Mouse (Mus musculus) urinary bladder, adult 2 months (tissue): ENCODE measurements around the gene Dclk1. TPM values are rescaled to one million over a fixed set of nuclear protein-coding genes. Genes with fewer than 3 reads are reported as not detected.

Source experiments
- DNase-seq: peaks from one replicate; pipeline ENCODE4 v3.0.0; 2022; ENCODE audit warnings: low spot score
- polyA plus RNA-seq: library from polyadenylated mRNA; depleted of rRNA; stranded (reverse); fragments of >200 nt; gene quantifications from 2 replicates; pipeline ENCODE4 v1.2.3, GENCODE M21; 2012; rRNA removed

The Dclk1 gene
- polyA plus RNA-seq, 1 experiment: 2.6 TPM

DNA sequence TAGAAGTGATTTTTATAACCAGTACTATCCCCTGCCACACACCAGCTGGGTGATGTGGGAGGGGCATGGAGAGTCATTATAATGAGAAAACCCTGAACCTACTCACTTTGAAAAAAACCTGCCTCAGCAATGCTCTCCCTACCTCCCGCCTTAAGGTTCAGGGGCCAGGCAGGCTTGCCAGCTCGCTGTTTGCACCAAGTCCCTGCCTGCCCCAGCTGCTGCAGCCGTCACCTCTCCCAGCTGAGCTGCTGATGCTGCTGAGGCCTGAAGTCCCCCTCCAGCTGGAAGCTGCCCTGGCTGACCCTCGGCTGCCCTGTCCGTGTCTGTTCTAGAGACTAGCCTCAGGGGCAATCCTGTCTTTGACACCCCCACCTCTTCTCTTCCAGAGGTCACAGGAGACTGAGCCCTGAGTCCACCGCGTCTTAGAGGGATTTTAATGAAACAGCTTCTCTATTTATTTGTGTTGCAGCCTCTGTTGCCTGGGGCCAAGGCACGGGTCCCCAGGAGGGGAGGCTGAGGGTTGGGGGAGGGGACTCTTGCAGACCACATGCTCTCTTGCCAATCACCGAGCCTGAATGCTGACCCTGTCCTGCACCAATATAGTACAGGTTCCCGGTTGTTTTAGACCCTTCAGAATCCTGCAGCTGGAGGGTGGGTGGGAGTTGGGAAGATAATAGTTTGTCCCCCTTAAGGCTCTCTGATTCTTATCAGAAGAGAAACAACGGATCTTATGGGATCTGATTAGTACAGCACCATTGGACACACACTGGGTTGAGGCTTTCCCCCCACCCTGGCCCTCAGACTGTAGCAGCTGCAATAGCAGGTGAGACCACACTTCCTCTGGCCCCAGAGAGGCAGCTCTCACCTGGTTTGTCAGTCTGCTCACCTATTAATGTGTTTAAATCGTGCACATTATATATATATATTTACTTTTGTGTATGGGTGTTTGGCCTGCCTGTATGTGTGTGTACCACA lies 346.1 kb downstream of the Dclk1 start:
- no peak for DNase-seq

Other genes with a start within 250 kb of the Dclk1 start
- gene Ccna1, start 186.9 kb upstream of the Dclk1 start, polyA plus RNA-seq: 0.10 and 0.21 TPM in 2 replicates
- gene Spg20, start 130.3 kb upstream of the Dclk1 start, polyA plus RNA-seq: 14.3 and 17.9 TPM in 2 replicates
- gene Ccdc169, start 105.0 kb upstream of the Dclk1 start, polyA plus RNA-seq: 0.04 TPM in 2 replicates
- gene Sohlh2, start 60.3 kb upstream of the Dclk1 start, polyA plus RNA-seq: 0.03 TPM in 1 of 2 replicates, not detected in the other
- not detected in 2 replicates for gene Gm21954, start 229.8 kb downstream of the Dclk1 start, polyA plus RNA-seq